Mouse (Mus musculus): ENCODE data around the gene Gm20736.
"Not testable (repeated sequence)": the region's sequence is repeated elsewhere in the genome, so short reads cannot be mapped to it uniquely, and the experiment has no call there.

The Gm20736 gene

GRCm38 (mm10) chrY:65377390-65377789, at the start of gene Gm20736:
Gene Gm20736 (plus strand): TSS chrY:65377690.
- not testable (repeated sequence) for DNase-seq
